Mouse (Mus musculus): Measurements from ENCODE around the gene Sh3gl1. TPM values are rescaled to one million over a fixed set of nuclear protein-coding genes. Genes with fewer than 3 reads are reported as not detected.
"Not testable (repeated sequence)": the region's sequence is repeated elsewhere in the genome, so short reads cannot be mapped to it uniquely, and the experiment has no call there.

The Sh3gl1 gene
- not detected in 2 replicates for polyA plus RNA-seq (2012; ENCODE audit: insufficient read depth, insufficient read length, low replicate concordance, missing spikeins)

DNA sequence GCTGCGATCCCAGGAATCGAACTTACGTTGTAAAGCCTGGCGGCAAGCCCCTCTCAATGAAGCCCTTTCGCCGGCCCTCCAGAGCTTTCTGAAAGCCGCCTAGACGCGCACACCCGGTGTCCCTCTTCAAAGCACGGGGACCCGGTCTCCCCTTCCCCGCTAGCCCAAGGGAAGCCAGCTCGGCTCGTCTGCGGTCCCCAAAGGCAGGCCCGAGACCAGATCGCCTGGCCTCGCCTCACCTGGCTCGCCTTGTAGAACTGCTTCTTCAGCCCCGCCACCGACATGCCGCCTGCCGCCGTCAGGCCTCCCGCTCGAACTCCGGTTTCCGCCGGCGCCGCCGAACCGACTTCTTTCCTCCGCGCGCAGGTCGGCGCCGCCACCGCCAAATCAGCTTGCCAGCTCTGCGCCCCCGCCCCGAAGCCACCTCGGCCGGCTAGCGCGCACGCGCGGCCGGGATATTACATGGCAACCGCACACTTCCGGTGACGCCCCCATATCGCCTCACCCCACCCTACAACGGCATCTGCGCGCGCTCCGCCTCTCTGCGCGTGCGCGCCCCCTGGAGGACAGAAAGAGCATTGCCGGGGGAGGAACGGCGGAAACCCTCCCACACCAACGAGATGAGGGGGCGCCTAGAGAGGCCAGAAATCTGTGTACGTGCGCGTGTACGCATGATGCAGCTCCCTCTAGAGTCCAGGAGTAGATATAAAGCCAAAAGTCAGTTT lies at the start of gene Sh3gl1:
TSS of gene Sh3gl1 (minus strand) at position 460 of the 725 bp plus-strand sequence.
- WGBS = under 1% methylated on average over 74 of the region's 74 CpGs
- H3K4me1 ChIP-seq (ENCODE audit: control insufficient read depth, insufficient read depth, low read length) = peaks cover 26% of the 10 kb centered on the region
- peak within 1 kb of the TSS; percentile 98 for H3K4me3 ChIP-seq (ENCODE audit: insufficient read depth, low read depth, low read length)
- peak; percentile 91 for TF ChIP-seq POLR2A (IDR thresholded peaks at IDR 0.05; ENCODE audit: insufficient read depth, low read depth, low read length)
- TF ChIP-seq CTCF (IDR thresholded peaks at IDR 0.05; ENCODE audit: insufficient read depth, low read depth, low read length) = peak; percentile 97
- peak within 1 kb of the TSS; percentile 86 for H3K27ac ChIP-seq (ENCODE audit: insufficient read depth, low read depth, low read length)

DNA sequence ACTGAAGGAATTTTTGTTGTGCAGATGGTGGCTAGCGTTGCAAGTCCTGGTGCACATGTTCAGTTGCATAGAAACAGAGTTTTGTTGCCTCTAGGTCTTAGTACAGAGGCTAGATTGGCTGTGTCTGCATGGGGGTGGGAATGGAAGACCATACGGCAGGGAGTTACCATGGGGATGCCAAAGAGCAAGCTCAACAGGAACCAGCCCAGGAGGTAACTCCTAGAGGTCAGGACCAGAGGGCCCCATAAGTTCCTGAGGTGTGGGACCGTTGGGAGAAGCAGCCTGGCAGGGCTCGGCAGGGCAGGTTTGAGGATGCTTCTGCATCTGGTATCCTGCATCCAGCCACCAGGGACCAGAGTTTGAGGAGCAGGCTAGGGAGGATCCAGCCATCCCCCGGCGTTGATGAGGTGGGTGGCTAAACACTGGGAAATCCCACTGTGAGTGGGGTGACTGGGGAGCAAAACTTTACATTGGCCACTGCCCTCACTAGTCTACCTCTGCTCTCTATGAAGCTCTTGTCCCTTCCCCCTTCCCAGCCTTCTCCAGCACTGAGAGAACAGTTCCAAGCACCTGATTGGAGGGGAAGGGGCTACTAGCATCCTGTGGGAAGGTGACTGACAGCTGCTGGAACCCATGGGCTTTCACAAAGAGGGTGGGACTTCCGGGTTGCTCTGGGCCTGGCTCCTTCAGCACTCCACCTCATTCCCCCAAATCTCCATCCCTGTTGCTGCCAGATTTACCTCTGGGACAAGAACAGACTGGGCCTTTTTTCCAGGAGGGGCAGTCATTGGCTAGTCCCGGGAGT lies 44.5 kb upstream of the Sh3gl1 start:
- WGBS = 3% methylated on average over 8 of the region's 8 CpGs
- Histone ChIP-seq H3K4me3 (ENCODE audit: insufficient read depth, low read depth, low read length) (peak overlapping the region; percentile 66), H3K27ac (ENCODE audit: insufficient read depth, low read depth, low read length) (no peak overlapping the region), H3K4me1 (ENCODE audit: control insufficient read depth, insufficient read depth, low read length) (peaks cover 26% of the 10 kb centered on the region)
- TF ChIP-seq POLR2A (IDR thresholded peaks at IDR 0.05; ENCODE audit: insufficient read depth, low read depth, low read length) (no peak), CTCF (IDR thresholded peaks at IDR 0.05; ENCODE audit: insufficient read depth, low read depth, low read length) (no peak)

DNA sequence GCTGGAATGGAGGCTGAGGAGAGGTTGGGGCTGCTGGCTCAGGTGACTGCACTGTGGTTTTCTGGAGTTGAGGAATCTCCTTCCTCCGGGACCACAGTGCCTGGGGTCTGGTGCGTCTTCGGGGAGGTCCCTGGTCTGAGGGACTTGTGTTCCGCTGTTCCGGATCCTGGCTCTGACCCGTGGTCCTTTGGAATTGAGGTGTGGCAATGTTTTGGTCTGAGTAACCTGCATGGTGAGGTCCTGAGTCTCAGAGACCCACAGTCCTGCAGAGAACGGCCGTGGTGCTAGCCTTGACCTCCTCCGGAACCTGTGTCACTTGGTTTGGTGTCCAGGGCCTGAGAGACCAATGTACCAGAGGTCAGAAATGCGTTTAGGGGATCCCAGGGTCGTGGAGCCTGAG lies 43.5 kb upstream of the Sh3gl1 start:
- Histone ChIP-seq H3K27ac (ENCODE audit: insufficient read depth, low read depth, low read length) (no peak overlapping the region), H3K4me1 (ENCODE audit: control insufficient read depth, insufficient read depth, low read length) (peaks cover 26% of the 10 kb centered on the region), H3K4me3 (ENCODE audit: insufficient read depth, low read depth, low read length) (peak overlapping the region; percentile 66)
- 2% methylated on average over 11 of the region's 11 CpGs for WGBS
- TF ChIP-seq CTCF (IDR thresholded peaks at IDR 0.05; ENCODE audit: insufficient read depth, low read depth, low read length) (no peak), POLR2A (IDR thresholded peaks at IDR 0.05; ENCODE audit: insufficient read depth, low read depth, low read length) (no peak)

DNA sequence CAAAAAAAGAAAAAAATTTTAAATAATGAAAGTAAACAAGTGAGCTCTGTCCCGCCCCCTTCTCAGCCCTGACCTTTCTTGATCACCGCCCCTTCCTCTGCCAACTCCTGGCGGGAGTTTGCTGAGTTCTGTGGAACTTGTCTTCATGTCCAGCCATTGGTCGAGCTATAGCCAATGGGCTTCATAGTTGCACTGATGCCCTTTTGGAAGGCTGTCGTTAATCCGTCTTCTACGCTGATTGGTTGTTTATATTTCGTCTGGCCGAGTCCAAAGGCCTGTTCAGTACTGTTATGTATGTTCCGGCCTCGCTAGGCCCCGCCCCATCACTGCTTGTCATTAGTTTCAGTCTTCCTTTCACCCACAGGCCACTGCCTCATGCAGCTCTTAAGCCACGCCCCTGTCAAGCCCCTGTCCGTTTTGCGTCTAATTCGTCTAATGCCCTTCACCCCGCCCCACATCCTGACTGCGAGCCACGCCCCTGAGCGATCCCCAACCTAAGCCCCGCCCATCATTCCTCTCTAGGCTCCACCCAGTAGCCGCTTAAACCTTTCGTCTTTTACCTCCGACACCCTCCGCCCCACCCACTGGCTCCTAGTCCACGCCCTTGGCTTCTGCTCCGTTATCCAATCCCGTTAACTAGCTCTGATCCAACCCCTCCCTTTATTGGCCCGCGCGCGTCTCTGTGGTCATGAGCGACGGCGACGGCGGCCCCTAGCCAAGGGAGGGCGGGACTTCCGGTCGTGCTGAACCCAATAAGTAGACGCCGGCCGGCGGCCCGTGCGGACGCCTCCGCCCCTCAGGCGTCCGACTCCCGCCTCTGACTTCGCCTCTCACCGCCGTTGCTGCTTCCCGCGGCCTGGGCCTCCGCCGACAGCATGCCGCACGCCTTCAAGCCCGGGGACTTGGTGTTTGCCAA lies 42.7 kb upstream of the Sh3gl1 start, which contains the start of gene Hdgfl2:
TSS of gene Hdgfl2 (plus strand) at position 755 of the 916 bp plus-strand sequence.
- Histone ChIP-seq H3K27ac (ENCODE audit: insufficient read depth, low read depth, low read length) (no peak within 1 kb of the TSS), H3K4me1 (ENCODE audit: control insufficient read depth, insufficient read depth, low read length) (peaks cover 28% of the 10 kb centered on the region), H3K4me3 (ENCODE audit: insufficient read depth, low read depth, low read length) (peak within 1 kb of the TSS; percentile 66)
- WGBS = under 1% methylated on average over 61 of the region's 61 CpGs
- TF ChIP-seq CTCF (IDR thresholded peaks at IDR 0.05; ENCODE audit: insufficient read depth, low read depth, low read length) (no peak), POLR2A (IDR thresholded peaks at IDR 0.05; ENCODE audit: insufficient read depth, low read depth, low read length) (peak; percentile 77)

DNA sequence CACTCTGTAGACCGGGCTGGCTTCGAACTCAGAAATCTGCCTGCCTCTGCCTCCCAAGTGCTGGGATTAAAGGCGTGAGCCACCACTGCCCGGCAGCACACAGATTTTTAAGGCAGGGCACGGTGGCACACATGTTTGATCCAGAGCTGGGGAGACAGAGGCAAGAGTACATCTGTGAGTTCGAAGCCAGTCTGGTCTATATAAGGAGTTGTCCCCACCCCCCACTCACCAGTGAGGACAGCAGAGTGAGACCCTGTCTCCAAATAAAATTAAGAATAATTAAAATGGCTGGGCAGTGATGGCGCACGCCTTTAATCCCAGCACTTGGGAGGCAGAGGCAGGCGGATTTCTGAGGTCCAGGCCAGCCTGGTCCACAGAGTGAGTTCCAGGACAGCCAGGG lies 41.9 kb upstream of the Sh3gl1 start:
- 65% methylated on average over 9 of the region's 9 CpGs for WGBS

DNA sequence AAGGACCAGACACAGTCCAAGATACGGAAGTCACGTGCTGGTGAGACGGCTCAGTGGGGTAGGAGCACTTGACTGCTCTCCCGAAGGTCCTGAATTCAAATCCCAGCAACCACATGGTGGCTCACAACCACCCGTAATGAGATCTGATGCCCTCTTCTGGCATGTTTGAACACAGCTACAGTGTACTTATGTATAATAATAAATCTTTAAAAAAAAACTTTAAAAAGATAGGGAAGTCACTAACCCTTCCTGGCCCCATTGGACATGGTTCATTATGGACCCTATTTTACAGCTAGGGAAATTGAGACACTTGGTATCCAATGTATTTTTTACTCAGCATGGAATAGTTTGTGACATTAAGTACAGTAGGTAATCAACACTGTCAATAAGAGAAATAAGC lies 41.1 kb upstream of the Sh3gl1 start:
- no peak overlapping the region for H3K27ac ChIP-seq (ENCODE audit: insufficient read depth, low read depth, low read length)
- WGBS = 85% methylated on average over 5 of the region's 5 CpGs
- H3K4me1 ChIP-seq (ENCODE audit: control insufficient read depth, insufficient read depth, low read length) = peaks cover 29% of the 10 kb centered on the region
- no peak overlapping the region for H3K4me3 ChIP-seq (ENCODE audit: insufficient read depth, low read depth, low read length)
- TF ChIP-seq POLR2A (IDR thresholded peaks at IDR 0.05; ENCODE audit: insufficient read depth, low read depth, low read length) (no peak), CTCF (IDR thresholded peaks at IDR 0.05; ENCODE audit: insufficient read depth, low read depth, low read length) (no peak)

More for the DNA sequence above, 41.9 kb upstream of the Sh3gl1 start:
- H3K4me1 ChIP-seq (ENCODE audit: control insufficient read depth, insufficient read depth, low read length) = peaks cover 29% of the 10 kb centered on the region
- not testable (repeated sequence) for H3K4me3 ChIP-seq (ENCODE audit: insufficient read depth, low read depth, low read length); H3K27ac ChIP-seq (ENCODE audit: insufficient read depth, low read depth, low read length)

DNA sequence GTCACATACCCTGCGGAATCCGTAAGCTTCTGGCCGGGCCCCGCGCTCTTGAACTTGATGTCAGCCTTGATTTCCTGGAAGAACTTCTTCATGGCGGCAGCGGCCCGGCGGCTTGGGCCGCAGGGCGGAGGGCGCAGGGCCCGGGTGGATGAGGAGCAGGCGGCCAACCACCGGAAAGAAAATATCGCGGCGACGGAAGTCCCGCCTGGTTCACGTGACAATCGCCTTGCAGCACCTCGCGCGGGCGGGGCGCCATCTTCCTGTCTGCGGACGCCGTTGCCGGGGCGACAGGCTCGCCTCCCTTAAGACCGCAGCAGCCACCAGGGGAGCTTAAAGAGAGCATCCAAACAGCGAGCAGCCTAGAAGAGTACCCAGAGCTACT lies 38.4 kb upstream of the Sh3gl1 start, which contains the start of gene Ubxn6:
TSS of gene Ubxn6 (minus strand) at position 202 of the 382 bp plus-strand sequence.
- under 1% methylated on average over 35 of the region's 35 CpGs for WGBS
- 0 out of 2 replicates have a peak, but pooled peaks have one; percentile 19 for TF ChIP-seq CTCF (IDR thresholded peaks at IDR 0.05; ENCODE audit: insufficient read depth, low read depth, low read length)
- peak; percentile 72 for TF ChIP-seq POLR2A (IDR thresholded peaks at IDR 0.05; ENCODE audit: insufficient read depth, low read depth, low read length)
- peak within 1 kb of the TSS; percentile 91 for H3K4me3 ChIP-seq (ENCODE audit: insufficient read depth, low read depth, low read length)
- H3K27ac ChIP-seq (ENCODE audit: insufficient read depth, low read depth, low read length) = peak within 1 kb of the TSS; percentile 77
- peaks cover 8% of the 10 kb centered on the region for H3K4me1 ChIP-seq (ENCODE audit: control insufficient read depth, insufficient read depth, low read length)

DNA sequence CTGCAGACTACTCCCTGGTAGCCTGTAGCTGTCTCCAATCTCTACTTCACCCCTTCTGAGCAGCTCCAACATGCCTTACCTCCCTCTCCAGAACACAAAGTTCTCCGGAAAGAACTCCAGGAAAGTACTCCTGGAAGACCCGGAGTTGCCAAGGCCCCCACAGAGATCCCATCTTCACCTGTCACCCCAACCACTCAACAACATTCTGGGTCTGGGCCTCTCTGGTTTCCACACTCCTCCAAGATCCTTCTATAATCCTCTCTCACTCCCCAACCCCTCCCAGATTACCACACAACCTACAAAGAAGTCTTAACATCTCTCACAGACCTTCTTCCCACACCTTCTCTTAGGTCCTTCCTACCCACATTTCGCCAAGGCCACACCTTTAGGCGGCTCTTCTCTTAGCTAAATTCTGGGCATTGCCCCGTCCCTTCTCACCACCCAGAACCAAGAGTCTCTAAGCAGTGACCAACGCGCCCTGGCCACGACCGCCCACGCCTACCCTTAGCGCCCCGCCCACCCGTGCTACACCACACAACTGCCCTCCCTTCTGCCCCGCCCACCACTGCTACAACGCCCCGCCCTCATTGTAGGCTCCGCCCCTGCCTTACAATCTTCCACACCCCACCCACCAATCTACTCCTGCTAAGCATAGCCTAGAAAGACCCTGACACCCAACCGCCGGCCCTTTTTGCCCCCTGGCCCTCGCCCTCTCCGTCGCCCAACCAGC lies 37.8 kb upstream of the Sh3gl1 start:
- H3K27ac ChIP-seq (ENCODE audit: insufficient read depth, low read depth, low read length) = peak overlapping the region; percentile 77
- TF ChIP-seq CTCF (IDR thresholded peaks at IDR 0.05; ENCODE audit: insufficient read depth, low read depth, low read length) (no peak), POLR2A (IDR thresholded peaks at IDR 0.05; ENCODE audit: insufficient read depth, low read depth, low read length) (no peak)
- 9% methylated on average over 22 of the region's 22 CpGs for WGBS
- peak overlapping the region; percentile 91 for H3K4me3 ChIP-seq (ENCODE audit: insufficient read depth, low read depth, low read length)
- peaks cover 8% of the 10 kb centered on the region for H3K4me1 ChIP-seq (ENCODE audit: control insufficient read depth, insufficient read depth, low read length)
